Mouse (Mus musculus) C2C12 (cell line): ENCODE data around the gene Fam207a. TPM values are rescaled to one million over a fixed set of nuclear protein-coding genes. Genes with fewer than 3 reads are reported as not detected.

Source experiments
- H3K27me3 ChIP-seq: one replicate; pipeline ENCODE4 v1.6.1; 2011; ENCODE audit not compliant: control insufficient read depth, insufficient read depth, insufficient read length
- H3K36me3 ChIP-seq: one replicate; pipeline ENCODE4 v1.6.1; 2011; ENCODE audit not compliant: control insufficient read depth, insufficient read depth
- H3K4me3 ChIP-seq: one replicate; pipeline ENCODE4 v1.5.1; 2011; ENCODE audit warnings: mild to moderate bottlenecking, control low read depth; ENCODE audit not compliant: poor library complexity, insufficient read depth, severe bottlenecking
- H3K79me2 ChIP-seq: one replicate; pipeline ENCODE4 v1.6.1; 2011; ENCODE audit not compliant: control insufficient read depth, insufficient read depth
- H3K79me3 ChIP-seq: one replicate; pipeline ENCODE4 v1.6.1; 2011; ENCODE audit warnings: low read depth, control low read depth
- H3ac ChIP-seq: one replicate; pipeline ENCODE3; 2011; ENCODE audit warnings: low read depth; ENCODE audit not compliant: control insufficient read depth, insufficient read length
- CEBPB ChIP-seq: IDR thresholded peaks from one replicate; pipeline ENCODE4 v1.6.1; 2011; ENCODE audit warnings: low read depth, mild to moderate bottlenecking, control low read depth, moderate library complexity
- CTCF ChIP-seq: IDR thresholded peaks from one replicate; pipeline ENCODE4 v1.5.1; 2011; ENCODE audit not compliant: control insufficient read depth, insufficient read depth, insufficient read length
- FOSL1 ChIP-seq: IDR thresholded peaks from one replicate; pipeline ENCODE4 v1.8.0; 2011; ENCODE audit warnings: mild to moderate bottlenecking, low read length; ENCODE audit not compliant: poor library complexity, insufficient read depth, severe bottlenecking
- MAX ChIP-seq: IDR thresholded peaks from one replicate; pipeline ENCODE4 v1.6.1; 2011; ENCODE audit warnings: mild to moderate bottlenecking, control low read depth
- MYOD1 ChIP-seq: IDR thresholded peaks from one replicate; pipeline ENCODE4 v1.6.1; 2011; ENCODE audit warnings: low read depth; ENCODE audit not compliant: control insufficient read depth, insufficient read length
- MYOG ChIP-seq: IDR thresholded peaks from one replicate; pipeline ENCODE4 v1.6.1; 2011; ENCODE audit not compliant: control insufficient read depth, insufficient read length; ENCODE audit errors: extremely low read depth
- USF1 ChIP-seq: IDR thresholded peaks from one replicate; pipeline ENCODE4 v1.6.1; 2011; ENCODE audit warnings: low read depth, mild to moderate bottlenecking, control low read depth, moderate library complexity
- polyA plus RNA-seq: library from polyadenylated mRNA; unstranded; fragments of >200 nt; fragmentation: generic; extraction: Trizol; gene quantifications from one replicate; pipeline ENCODE4 v1.2.1, GENCODE M21; 2012; ENCODE audit warnings: missing spikeins

Gene Fam207a
- polyA plus RNA-seq, 1 experiment: 45.2 TPM

DNA sequence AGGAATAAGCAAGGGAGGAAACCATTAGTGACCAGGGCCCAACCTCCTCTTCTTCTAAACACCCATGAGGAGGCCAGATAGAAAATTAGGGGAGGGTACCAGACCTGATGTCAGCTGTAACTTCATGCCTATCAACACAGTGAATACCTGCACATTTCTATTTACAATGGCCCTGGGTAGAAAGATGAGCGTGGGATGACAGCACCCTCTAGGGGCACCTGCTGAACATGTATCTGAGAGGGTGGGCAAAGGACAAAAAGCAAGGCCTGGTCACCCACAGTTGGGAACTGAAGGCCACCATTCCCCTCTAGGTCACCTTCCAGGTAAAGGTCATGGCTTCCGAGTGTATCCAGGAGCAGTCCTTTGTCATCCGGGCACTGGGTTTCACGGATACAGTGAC lies 42.1 kb upstream of the Fam207a start:
- H3K27me3 ChIP-seq: no peaks in the 10 kb centered on the region
- H3ac ChIP-seq: no peak overlapping the region
- H3K79me2 ChIP-seq: no peaks in the 10 kb centered on the region
- no peaks in the 10 kb centered on the region for H3K79me3 ChIP-seq
- H3K36me3 ChIP-seq: no peaks in the 10 kb centered on the region
- TF ChIP-seq MAX (no peak), CTCF (peak; percentile 9)
- no peak overlapping the region for H3K4me3 ChIP-seq

DNA sequence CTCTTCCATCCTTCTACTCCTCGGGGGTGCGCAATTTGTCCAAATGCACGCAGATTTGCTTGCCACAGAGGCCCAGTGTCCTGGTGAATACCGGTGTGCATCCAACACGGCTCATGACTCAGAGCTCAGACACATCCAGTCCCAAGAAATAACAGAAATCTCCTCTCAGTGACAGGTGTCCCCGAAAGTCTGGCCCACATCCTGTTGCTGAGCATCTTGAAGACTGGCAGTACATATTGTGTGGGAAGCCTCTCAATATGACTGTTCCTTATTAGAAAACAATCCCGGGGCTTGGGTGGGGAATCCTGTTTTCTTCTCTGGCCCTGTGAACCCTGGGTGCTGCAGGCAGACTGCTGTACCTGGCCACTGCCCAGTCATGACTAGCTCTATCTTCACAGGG lies 41.0 kb upstream of the Fam207a start:
- no peaks in the 10 kb centered on the region for H3K79me3 ChIP-seq
- no peak overlapping the region for H3ac ChIP-seq
- H3K79me2 ChIP-seq: no peaks in the 10 kb centered on the region
- no peaks in the 10 kb centered on the region for H3K27me3 ChIP-seq
- no peak overlapping the region for H3K4me3 ChIP-seq
- H3K36me3 ChIP-seq: no peaks in the 10 kb centered on the region
- TF ChIP-seq MYOD1: peak; percentile 33
- no peak for TF ChIP-seq USF1

DNA sequence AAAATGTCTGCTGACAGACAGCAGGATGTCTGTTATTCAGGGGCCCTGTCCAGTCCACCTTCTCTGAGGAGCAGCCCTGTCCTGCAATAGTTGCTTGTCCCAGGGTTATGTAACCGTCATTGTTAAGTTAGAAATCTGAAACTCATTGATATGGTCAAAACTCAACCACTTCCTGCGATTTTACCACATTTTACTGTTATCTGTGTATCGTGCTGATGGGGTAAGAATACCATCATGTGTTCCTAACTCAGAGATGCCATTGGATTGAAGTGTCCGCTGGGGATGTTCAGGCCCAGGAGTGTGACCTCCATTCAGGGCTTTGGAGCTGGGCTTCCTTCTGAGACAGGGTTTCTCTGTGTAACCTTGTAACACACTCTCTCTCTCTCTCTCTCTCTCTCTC lies 39.3 kb upstream of the Fam207a start:
- TF ChIP-seq MYOG (no peak), CTCF (no peak), CEBPB (no peak), USF1 (no peak), FOSL1 (no peak)
- Histone ChIP-seq H3ac (no peak overlapping the region), H3K4me3 (no peak overlapping the region), H3K79me2 (no peaks in the 10 kb centered on the region), H3K79me3 (no peaks in the 10 kb centered on the region), H3K27me3 (no peaks in the 10 kb centered on the region), H3K36me3 (no peaks in the 10 kb centered on the region)

DNA sequence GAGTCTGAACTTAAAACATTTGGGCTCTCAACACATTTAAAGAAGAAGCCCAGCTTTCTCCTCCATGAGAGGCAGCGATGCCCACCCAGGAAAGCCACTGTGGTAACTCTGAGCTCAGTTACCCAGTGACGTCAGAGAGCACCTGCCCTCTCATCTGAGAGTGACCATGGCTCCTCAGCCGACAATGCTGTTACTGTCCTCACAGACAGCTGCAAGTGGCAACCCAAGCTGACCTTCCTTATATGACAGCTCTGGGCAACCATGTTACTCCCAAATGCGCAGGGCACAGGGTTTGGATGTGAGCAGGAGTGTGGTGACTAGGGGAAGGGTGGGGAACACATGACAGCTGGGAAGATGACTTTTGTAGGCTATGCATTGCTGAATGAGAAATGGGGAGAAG lies 37.7 kb upstream of the Fam207a start:
- Histone ChIP-seq H3K79me3 (no peaks in the 10 kb centered on the region), H3ac (no peak overlapping the region), H3K4me3 (no peak overlapping the region), H3K36me3 (no peaks in the 10 kb centered on the region), H3K27me3 (no peaks in the 10 kb centered on the region), H3K79me2 (no peaks in the 10 kb centered on the region)
- TF ChIP-seq CEBPB: no peak
- TF ChIP-seq USF1: no peak
- TF ChIP-seq MYOG: no peak
- TF ChIP-seq CTCF: no peak
- TF ChIP-seq MYOD1: no peak
- no peak for TF ChIP-seq MAX
- TF ChIP-seq FOSL1: no peak

DNA sequence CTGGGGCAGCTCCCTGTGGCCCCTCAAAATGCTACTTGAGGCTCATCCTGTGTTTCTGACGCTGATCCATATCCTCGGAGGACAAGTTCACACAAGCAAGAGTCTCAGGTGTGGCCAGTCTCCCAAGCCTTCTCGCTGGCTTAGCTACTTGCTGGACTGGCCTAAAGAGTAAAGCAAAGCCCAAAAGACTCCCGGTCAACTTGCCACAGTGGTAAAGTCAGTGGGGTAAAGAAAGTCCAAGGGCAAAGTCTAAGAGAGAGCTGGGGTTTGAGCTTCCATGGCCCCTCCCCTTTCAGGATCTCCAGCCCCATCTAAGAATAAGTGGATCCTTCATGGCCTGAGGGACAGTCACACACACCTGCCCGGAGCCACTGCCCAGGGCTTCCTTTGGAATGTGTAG lies 36.6 kb upstream of the Fam207a start:
- Histone ChIP-seq H3K36me3 (no peaks in the 10 kb centered on the region), H3K79me3 (no peaks in the 10 kb centered on the region), H3K27me3 (no peaks in the 10 kb centered on the region), H3K79me2 (no peaks in the 10 kb centered on the region), H3K4me3 (no peak overlapping the region), H3ac (no peak overlapping the region)
- TF ChIP-seq MYOG (no peak), MYOD1 (no peak), CTCF (no peak), USF1 (no peak), CEBPB (no peak), FOSL1 (no peak), MAX (no peak)

DNA sequence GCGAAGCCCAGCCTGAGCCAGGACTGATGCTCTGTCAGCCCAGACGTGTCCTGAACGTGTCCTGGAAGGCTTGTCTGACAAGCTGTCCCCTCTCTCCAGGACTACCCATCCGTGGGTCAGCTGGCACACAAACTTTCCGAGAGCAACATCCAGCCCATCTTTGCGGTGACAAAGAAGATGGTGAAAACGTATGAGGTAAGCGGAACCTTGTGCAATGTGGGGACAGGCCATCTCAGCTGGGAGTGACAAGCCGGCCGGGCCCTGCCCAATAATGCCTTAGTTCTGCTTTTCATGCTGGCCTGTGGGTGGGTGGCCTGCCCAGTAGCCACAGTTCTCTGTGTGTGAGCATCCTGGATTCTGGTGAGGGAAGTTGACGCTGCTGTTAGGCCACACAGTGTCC lies 35.3 kb upstream of the Fam207a start:
- Histone ChIP-seq H3K79me3 (no peaks in the 10 kb centered on the region), H3K79me2 (no peaks in the 10 kb centered on the region), H3K36me3 (no peaks in the 10 kb centered on the region), H3ac (no peak overlapping the region), H3K27me3 (no peaks in the 10 kb centered on the region), H3K4me3 (no peak overlapping the region)
- TF ChIP-seq USF1 (no peak), CTCF (no peak), FOSL1 (no peak), MYOG (no peak), MAX (no peak), CEBPB (no peak), MYOD1 (no peak)

DNA sequence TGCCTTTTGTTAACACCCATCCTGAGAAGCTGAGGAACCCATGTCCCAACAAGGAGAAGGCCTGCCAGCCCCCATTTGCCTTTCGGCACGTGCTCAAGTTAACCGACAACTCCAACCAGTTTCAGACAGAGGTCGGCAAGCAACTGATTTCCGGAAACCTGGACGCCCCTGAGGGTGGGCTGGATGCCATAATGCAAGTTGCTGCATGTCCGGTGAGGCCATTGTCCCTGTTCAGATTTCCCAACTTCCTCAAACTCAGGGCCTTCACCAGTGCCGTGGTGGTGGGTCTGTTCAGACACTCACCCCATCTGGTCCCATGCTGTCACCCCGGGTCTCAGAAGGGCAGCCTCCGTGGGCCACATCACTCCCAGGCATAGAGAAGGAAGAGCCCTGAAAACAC lies 33.0 kb upstream of the Fam207a start:
- H3K79me2 ChIP-seq: no peaks in the 10 kb centered on the region
- no peaks in the 10 kb centered on the region for H3K27me3 ChIP-seq
- TF ChIP-seq CEBPB (no peak), FOSL1 (no peak), MYOD1 (no peak), CTCF (no peak), MAX (no peak), USF1 (no peak), MYOG (no peak)
- H3ac ChIP-seq: no peak overlapping the region
- H3K4me3 ChIP-seq: no peak overlapping the region
- H3K36me3 ChIP-seq: no peaks in the 10 kb centered on the region
- H3K79me3 ChIP-seq: no peaks in the 10 kb centered on the region
